Mouse (Mus musculus) 3T3-L1 (cell line): Measurements from ENCODE around the gene Serinc4.

ENCODE experiments used
- DNase-seq: peaks from one replicate; pipeline ENCODE4 v3.0.0-alpha.2; 2015; ENCODE audit warnings: low read depth, low spot score

Serinc4 gene

GRCm38 (mm10) chr2:121448136-121448535 lies 8.4 kb downstream of the Serinc4 start:
- peak; percentile 86 for DNase-seq

GRCm38 (mm10) chr2:121447006-121447405 lies 9.6 kb downstream of the Serinc4 start:
- DNase-seq = peak; percentile 83

GRCm38 (mm10) chr2:121446506-121446905 lies 10.1 kb downstream of the Serinc4 start:
- no peak for DNase-seq

- no peak for DNase-seq
Measured at GRCm38 (mm10) chr2:121445117-121445516, 11.5 kb downstream of the Serinc4 start.

GRCm38 (mm10) chr2:121444178-121444577 lies 12.4 kb downstream of the Serinc4 start, which contains the start of gene Ell3:
Gene Ell3 (minus strand): TSS chr2:121444278.
- no peak for DNase-seq

- DNase-seq = no peak
Measured at GRCm38 (mm10) chr2:121443068-121443349, 13.6 kb downstream of the Serinc4 start.

- DNase-seq = no peak
Measured at GRCm38 (mm10) chr2:121442259-121443067, 14.1 kb downstream of the Serinc4 start.

GRCm38 (mm10) chr2:121441800-121442199 lies 14.8 kb downstream of the Serinc4 start:
- DNase-seq = no peak

- no peak for DNase-seq
Measured at GRCm38 (mm10) chr2:121440834-121441605, 15.6 kb downstream of the Serinc4 start.

- DNase-seq = no peak
Measured at GRCm38 (mm10) chr2:121439746-121440145, 16.8 kb downstream of the Serinc4 start.

GRCm38 (mm10) chr2:121434854-121435253 lies 21.7 kb downstream of the Serinc4 start:
- DNase-seq = peak; percentile 78

- DNase-seq = no peak
Measured at GRCm38 (mm10) chr2:121425890-121426289, 30.7 kb downstream of the Serinc4 start.

- no peak for DNase-seq
Measured at GRCm38 (mm10) chr2:121423166-121423565, 33.4 kb downstream of the Serinc4 start.

GRCm38 (mm10) chr2:121418476-121418875 lies 38.1 kb downstream of the Serinc4 start:
- no peak for DNase-seq

- no peak for DNase-seq
Measured at GRCm38 (mm10) chr2:121416356-121416755, 40.2 kb downstream of the Serinc4 start.

GRCm38 (mm10) chr2:121415591-121415990 lies 41.0 kb downstream of the Serinc4 start:
- no peak for DNase-seq

- no peak for DNase-seq
Measured at GRCm38 (mm10) chr2:121415103-121415502, 41.5 kb downstream of the Serinc4 start.

GRCm38 (mm10) chr2:121414139-121414685 lies 42.4 kb downstream of the Serinc4 start:
- DNase-seq = peak; percentile 74

- DNase-seq = peak; percentile 93
Measured at GRCm38 (mm10) chr2:121413387-121414042, 43.1 kb downstream of the Serinc4 start, which contains the start of the genes Pdia3 and Catsper2. Gene Pdia3 (plus strand): TSS chr2:121413775. Gene Catsper2 (minus strand): TSS chr2:121413792.

GRCm38 (mm10) chr2:121412843-121413386 lies 43.7 kb downstream of the Serinc4 start:
- no peak for DNase-seq

- peak; percentile 68 for DNase-seq
Measured at GRCm38 (mm10) chr2:121408160-121408559, 48.4 kb downstream of the Serinc4 start.

GRCm38 (mm10) chr2:121403296-121403695 lies 53.3 kb downstream of the Serinc4 start:
- no peak for DNase-seq
